Mouse (Mus musculus): ENCODE data around the gene Prkra.
A peak's percentile ranks its signal among the peaks of the same experiment; 100 is the strongest.

DNA sequence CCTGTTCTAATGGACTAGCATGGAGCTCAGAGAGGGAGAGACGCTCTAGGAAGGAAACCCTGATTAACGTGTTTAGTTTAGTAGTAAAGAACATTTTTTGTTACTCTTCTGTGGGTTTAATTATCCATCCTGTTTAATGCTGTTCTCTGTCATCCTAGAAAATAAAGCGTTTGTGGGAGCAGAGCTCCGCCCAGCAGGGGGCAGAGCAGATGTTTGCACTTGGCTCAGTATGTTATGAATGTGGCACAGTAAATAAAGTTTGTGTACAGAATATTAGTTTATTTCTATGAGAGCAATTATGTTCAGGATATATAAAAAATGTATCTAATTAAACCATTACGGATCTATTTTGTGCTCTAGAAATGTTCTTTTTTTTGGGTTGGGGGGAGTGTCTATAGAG, 48.6 kb downstream of the Prkra start:
- TF ChIP-seq CTCF (conservative IDR thresholded peaks at IDR 0.05; ENCODE audit: insufficient read depth, insufficient read length, low read depth, low read length) (peak; percentile 39), POLR2A (IDR thresholded peaks at IDR 0.05; ENCODE audit: low read depth, low read length) (no peak)
